Mouse (Mus musculus): ENCODE data around the gene Nhlh1. TPM values are rescaled to one million over a fixed set of nuclear protein-coding genes. Genes with fewer than 3 reads are reported as not detected.

Gene Nhlh1
- total RNA-seq (2021) = not detected
- long read RNA-seq, experiment 1 = 0 reads
- long read RNA-seq, experiment 2 = 0 reads

GRCm38 (mm10) chr1:172057491-172057921 lies at the start of gene Nhlh1:
Gene Nhlh1, minus strand, starts transcription at chr1:172057573.
- intact Hi-C loops (cut with DNase I) = no loop called here
- DNase-seq = no peak

- no peak for DNase-seq
- intact Hi-C loops (cut with DNase I) = no loop called here
These were observed 47.7 kb upstream of the Nhlh1 start for GRCm38 (mm10) chr1:172105101-172105500.

GRCm38 (mm10) chr1:172103619-172104018 lies 46.2 kb upstream of the Nhlh1 start:
- no peak for DNase-seq
- intact Hi-C loops (cut with DNase I) = no loop called here

- intact Hi-C loops (cut with DNase I) = no loop called here
- DNase-seq = no peak
These were observed 42.1 kb upstream of the Nhlh1 start for GRCm38 (mm10) chr1:172099325-172100033.

- intact Hi-C loops (cut with DNase I) = no loop called here
- no peak for DNase-seq
These were observed 37.8 kb upstream of the Nhlh1 start for GRCm38 (mm10) chr1:172095202-172095601.

GRCm38 (mm10) chr1:172094295-172094694 lies 36.9 kb upstream of the Nhlh1 start:
- intact Hi-C loops (cut with DNase I) = no loop called here
- no peak for DNase-seq

- intact Hi-C loops (cut with DNase I) = no loop called here
- DNase-seq = no peak
These were observed 36.1 kb upstream of the Nhlh1 start for GRCm38 (mm10) chr1:172093522-172093921.

GRCm38 (mm10) chr1:172082899-172083445 lies 25.6 kb upstream of the Nhlh1 start:
- intact Hi-C loops (cut with DNase I) = no loop called here
- no peak for DNase-seq

- intact Hi-C loops (cut with DNase I) = no loop called here
- DNase-seq = peak; percentile 90 to 91
These were observed 24.9 kb upstream of the Nhlh1 start, which contains the start of the genes Copa and Ncstn for GRCm38 (mm10) chr1:172082101-172082898. Gene Copa, plus strand, starts transcription at chr1:172082529. Gene Ncstn, minus strand, starts transcription at chr1:172082795.

- no peak for DNase-seq
- intact Hi-C loops (cut with DNase I) = no loop called here
These were observed 20.6 kb upstream of the Nhlh1 start for GRCm38 (mm10) chr1:172077981-172078380.

- intact Hi-C loops (cut with DNase I) = no loop called here
- DNase-seq = no peak
These were observed 15.2 kb upstream of the Nhlh1 start for GRCm38 (mm10) chr1:172072604-172073003.

- DNase-seq = no peak
- intact Hi-C loops (cut with DNase I) = no loop called here
These were observed 14.2 kb upstream of the Nhlh1 start for GRCm38 (mm10) chr1:172071556-172071955.

GRCm38 (mm10) chr1:172070227-172070626 lies 12.9 kb upstream of the Nhlh1 start:
- DNase-seq = no peak
- intact Hi-C loops (cut with DNase I) = no loop called here

GRCm38 (mm10) chr1:172064613-172065141 lies 7.3 kb upstream of the Nhlh1 start:
- intact Hi-C loops (cut with DNase I) = no loop called here
- peak in 1 of 2 experiments; percentile 24 for DNase-seq

GRCm38 (mm10) chr1:172063291-172064023 lies 6.1 kb upstream of the Nhlh1 start:
- intact Hi-C loops (cut with DNase I) = no loop called here
- no peak for DNase-seq

- intact Hi-C loops (cut with DNase I) = no loop called here
- no peak for DNase-seq
These were observed 4.7 kb upstream of the Nhlh1 start for GRCm38 (mm10) chr1:172062101-172062500.

GRCm38 (mm10) chr1:172061217-172061616 lies 3.8 kb upstream of the Nhlh1 start:
- DNase-seq = no peak
- intact Hi-C loops (cut with DNase I) = no loop called here

GRCm38 (mm10) chr1:172060659-172061058 lies 3.3 kb upstream of the Nhlh1 start:
- intact Hi-C loops (cut with DNase I) = no loop called here
- no peak for DNase-seq

- intact Hi-C loops (cut with DNase I) = no loop called here
- no peak for DNase-seq
These were observed 1.5 kb upstream of the Nhlh1 start for GRCm38 (mm10) chr1:172058874-172059273.

- DNase-seq = no peak
- intact Hi-C loops (cut with DNase I) = no loop called here
These were observed 948 bp upstream of the Nhlh1 start for GRCm38 (mm10) chr1:172058321-172058720.
